Mouse (Mus musculus) C2C12 (cell line): Measurements from ENCODE around the gene Ranbp17. TPM values are rescaled to one million over a fixed set of nuclear protein-coding genes. Genes with fewer than 3 reads are reported as not detected.

Experiments used
- H3K27me3 ChIP-seq: one replicate; pipeline ENCODE4 v1.6.1; 2011; ENCODE audit not compliant: control insufficient read depth, insufficient read depth, insufficient read length
- H3K36me3 ChIP-seq: one replicate; pipeline ENCODE4 v1.6.1; 2011; ENCODE audit not compliant: control insufficient read depth, insufficient read depth
- H3K4me3 ChIP-seq: one replicate; pipeline ENCODE4 v1.5.1; 2011; ENCODE audit warnings: mild to moderate bottlenecking, control low read depth; ENCODE audit not compliant: poor library complexity, insufficient read depth, severe bottlenecking
- H3K79me2 ChIP-seq: one replicate; pipeline ENCODE4 v1.6.1; 2011; ENCODE audit not compliant: control insufficient read depth, insufficient read depth
- H3K79me3 ChIP-seq: one replicate; pipeline ENCODE4 v1.6.1; 2011; ENCODE audit warnings: low read depth, control low read depth
- H3ac ChIP-seq: one replicate; pipeline ENCODE3; 2011; ENCODE audit warnings: low read depth; ENCODE audit not compliant: control insufficient read depth, insufficient read length
- CEBPB ChIP-seq: IDR thresholded peaks from one replicate; pipeline ENCODE4 v1.6.1; 2011; ENCODE audit warnings: low read depth, mild to moderate bottlenecking, control low read depth, moderate library complexity
- CTCF ChIP-seq: IDR thresholded peaks from one replicate; pipeline ENCODE4 v1.5.1; 2011; ENCODE audit not compliant: control insufficient read depth, insufficient read depth, insufficient read length
- FOSL1 ChIP-seq: IDR thresholded peaks from one replicate; pipeline ENCODE4 v1.8.0; 2011; ENCODE audit warnings: mild to moderate bottlenecking, low read length; ENCODE audit not compliant: poor library complexity, insufficient read depth, severe bottlenecking
- MAX ChIP-seq: IDR thresholded peaks from one replicate; pipeline ENCODE4 v1.6.1; 2011; ENCODE audit warnings: mild to moderate bottlenecking, control low read depth
- MYOD1 ChIP-seq: IDR thresholded peaks from one replicate; pipeline ENCODE4 v1.6.1; 2011; ENCODE audit warnings: low read depth; ENCODE audit not compliant: control insufficient read depth, insufficient read length
- MYOG ChIP-seq: IDR thresholded peaks from one replicate; pipeline ENCODE4 v1.6.1; 2011; ENCODE audit not compliant: control insufficient read depth, insufficient read length; ENCODE audit errors: extremely low read depth
- USF1 ChIP-seq: IDR thresholded peaks from one replicate; pipeline ENCODE4 v1.6.1; 2011; ENCODE audit warnings: low read depth, mild to moderate bottlenecking, control low read depth, moderate library complexity
- polyA plus RNA-seq: library from polyadenylated mRNA; unstranded; fragments of >200 nt; fragmentation: generic; extraction: Trizol; gene quantifications from one replicate; pipeline ENCODE4 v1.2.1, GENCODE M21; 2012; ENCODE audit warnings: missing spikeins

Gene Ranbp17
- polyA plus RNA-seq, 1 experiment: not detected

- Histone ChIP-seq H3K36me3 (no peaks in the 10 kb centered on the region), H3K79me2 (no peaks in the 10 kb centered on the region)
- TF ChIP-seq MYOD1 (no peak), FOSL1 (no peak), USF1 (no peak)
These were observed 236.9 kb downstream of the Ranbp17 start, which contains the start of gene Gm12117 for GRCm38 (mm10) chr11:33276637-33277036. Gene Gm12117 (minus strand): TSS chr11:33276737.

GRCm38 (mm10) chr11:33274816-33275215 lies 238.7 kb downstream of the Ranbp17 start:
- H3ac ChIP-seq: no peak overlapping the region
- TF ChIP-seq MYOG (no peak), FOSL1 (no peak), CTCF (no peak), MAX (no peak), USF1 (no peak), CEBPB (no peak), MYOD1 (no peak)
- no peaks in the 10 kb centered on the region for H3K79me2 ChIP-seq
- H3K4me3 ChIP-seq: no peak overlapping the region
- no peaks in the 10 kb centered on the region for H3K27me3 ChIP-seq
- H3K79me3 ChIP-seq: no peaks in the 10 kb centered on the region
- H3K36me3 ChIP-seq: no peaks in the 10 kb centered on the region

More at GRCm38 (mm10) chr11:33276637-33277036, 236.9 kb downstream of the Ranbp17 start, which contains the start of gene Gm12117:
- H3ac ChIP-seq: no peak within 1 kb of the TSS
- H3K79me3 ChIP-seq: no peaks in the 10 kb centered on the region
- H3K4me3 ChIP-seq: no peak within 1 kb of the TSS
- no peaks in the 10 kb centered on the region for H3K27me3 ChIP-seq

- H3K79me3 ChIP-seq: no peaks in the 10 kb centered on the region
- no peaks in the 10 kb centered on the region for H3K27me3 ChIP-seq
- no peaks in the 10 kb centered on the region for H3K36me3 ChIP-seq
- H3ac ChIP-seq: no peak overlapping the region
- H3K79me2 ChIP-seq: no peaks in the 10 kb centered on the region
- TF ChIP-seq MYOG: no peak
- TF ChIP-seq CTCF: no peak
- no peak for TF ChIP-seq FOSL1
- TF ChIP-seq MAX: no peak
- no peak for TF ChIP-seq USF1
- TF ChIP-seq MYOD1: no peak
- TF ChIP-seq CEBPB: no peak
- H3K4me3 ChIP-seq: no peak overlapping the region
These were observed 239.3 kb downstream of the Ranbp17 start for GRCm38 (mm10) chr11:33274294-33274693.

GRCm38 (mm10) chr11:33240295-33240694 lies 273.3 kb downstream of the Ranbp17 start:
- no peaks in the 10 kb centered on the region for H3K79me2 ChIP-seq
- no peaks in the 10 kb centered on the region for H3K79me3 ChIP-seq
- H3K36me3 ChIP-seq: no peaks in the 10 kb centered on the region
- no peak overlapping the region for H3ac ChIP-seq
- TF ChIP-seq CEBPB (no peak), USF1 (no peak), FOSL1 (no peak), MAX (no peak), MYOG (no peak)
- no peak overlapping the region for H3K4me3 ChIP-seq
- H3K27me3 ChIP-seq: no peaks in the 10 kb centered on the region

DNA sequence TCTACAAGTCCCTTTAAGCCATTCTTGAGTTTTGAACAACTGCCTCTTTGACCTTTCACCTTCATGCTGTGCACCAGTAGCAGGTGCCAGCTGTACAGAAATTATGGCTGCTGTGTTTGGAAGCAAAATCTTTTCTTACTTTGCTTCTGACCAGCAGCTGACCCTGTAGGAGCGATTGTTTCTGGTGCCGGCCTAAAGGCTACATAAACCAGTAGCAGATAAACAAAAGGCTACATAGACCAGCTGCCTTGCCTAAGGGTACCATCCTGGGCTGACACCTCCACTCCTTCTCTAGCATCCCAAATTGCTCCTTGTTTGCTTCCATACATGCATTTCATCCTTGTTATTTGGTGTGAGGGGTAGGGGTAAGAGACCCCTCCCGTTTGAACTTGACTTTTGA lies 279.4 kb downstream of the Ranbp17 start:
- Histone ChIP-seq H3K36me3 (no peaks in the 10 kb centered on the region), H3K79me2 (no peaks in the 10 kb centered on the region), H3ac (no peak overlapping the region), H3K4me3 (no peak overlapping the region), H3K27me3 (peaks cover 5% of the 10 kb centered on the region), H3K79me3 (no peaks in the 10 kb centered on the region)
- TF ChIP-seq MAX (no peak), FOSL1 (no peak), CTCF (no peak), CEBPB (no peak), MYOD1 (no peak), MYOG (no peak), USF1 (no peak)

- Histone ChIP-seq H3ac (no peak overlapping the region), H3K4me3 (no peak overlapping the region), H3K79me2 (no peaks in the 10 kb centered on the region), H3K79me3 (no peaks in the 10 kb centered on the region), H3K36me3 (no peaks in the 10 kb centered on the region), H3K27me3 (peaks cover 9% of the 10 kb centered on the region)
- TF ChIP-seq CEBPB (no peak), CTCF (no peak), MAX (no peak), MYOG (no peak), MYOD1 (no peak), USF1 (no peak), FOSL1 (no peak)
These were observed 281.5 kb downstream of the Ranbp17 start for GRCm38 (mm10) chr11:33232056-33232455.
